Mouse (Mus musculus) lung, adult 18-20 months (tissue): ENCODE data around the gene Ston2.
"Not testable (repeated sequence)": the region's sequence is repeated elsewhere in the genome, so short reads cannot be mapped to it uniquely, and the experiment has no call there.

Source experiments
- DNase-seq, 2 experiments: peaks; one replicate each; pipeline ENCODE4 v3.0.0; 2022; ENCODE audit warnings: mixed read lengths in 2 of 2

Gene Ston2

GRCm38 (mm10) chr12:91748241-91748865 lies 39.8 kb downstream of the Ston2 start:
- DNase-seq, result no peak

GRCm38 (mm10) chr12:91746839-91747238 lies 41.3 kb downstream of the Ston2 start:
- DNase-seq, result not testable (repeated sequence)

- DNase-seq, result peak in 1 of 2 experiments; percentile 33
These were observed 42.4 kb downstream of the Ston2 start for GRCm38 (mm10) chr12:91745758-91746290.

GRCm38 (mm10) chr12:91744091-91744490 lies 44.1 kb downstream of the Ston2 start:
- no peak for DNase-seq

- DNase-seq, result no peak
These were observed 45.3 kb downstream of the Ston2 start for GRCm38 (mm10) chr12:91742916-91743315.

- DNase-seq, result no peak
These were observed 49.8 kb downstream of the Ston2 start for GRCm38 (mm10) chr12:91738381-91738780.

GRCm38 (mm10) chr12:91736221-91736980 lies 51.8 kb downstream of the Ston2 start:
- DNase-seq, result peak in 1 of 2 experiments; percentile 26

- peak; percentile 22 to 47 for DNase-seq
These were observed 53.8 kb downstream of the Ston2 start for GRCm38 (mm10) chr12:91734246-91735027.

GRCm38 (mm10) chr12:91732729-91733448 lies 55.3 kb downstream of the Ston2 start:
- DNase-seq, result no peak

GRCm38 (mm10) chr12:91726202-91726601 lies 62.0 kb downstream of the Ston2 start:
- no peak for DNase-seq

GRCm38 (mm10) chr12:91723912-91724311 lies 64.3 kb downstream of the Ston2 start:
- no peak for DNase-seq

GRCm38 (mm10) chr12:91719134-91719533 lies 69.1 kb downstream of the Ston2 start:
- DNase-seq, result no peak

GRCm38 (mm10) chr12:91715686-91716085 lies 72.5 kb downstream of the Ston2 start:
- no peak for DNase-seq

GRCm38 (mm10) chr12:91713358-91713757 lies 74.8 kb downstream of the Ston2 start:
- DNase-seq, result no peak

- no peak for DNase-seq
These were observed 76.5 kb downstream of the Ston2 start for GRCm38 (mm10) chr12:91711655-91712054.

- no peak for DNase-seq
These were observed 77.3 kb downstream of the Ston2 start for GRCm38 (mm10) chr12:91710876-91711275.

- DNase-seq, result no peak
These were observed 78.6 kb downstream of the Ston2 start for GRCm38 (mm10) chr12:91709634-91710033.

- no peak for DNase-seq
These were observed 79.0 kb downstream of the Ston2 start for GRCm38 (mm10) chr12:91709232-91709631.

GRCm38 (mm10) chr12:91707807-91708206 lies 80.4 kb downstream of the Ston2 start:
- DNase-seq, result no peak

- peak in 1 of 2 experiments; percentile 15 for DNase-seq
These were observed 84.7 kb downstream of the Ston2 start for GRCm38 (mm10) chr12:91703533-91703932.

- DNase-seq, result no peak
These were observed 85.4 kb downstream of the Ston2 start for GRCm38 (mm10) chr12:91702829-91703228.

- DNase-seq, result no peak
These were observed 88.6 kb downstream of the Ston2 start for GRCm38 (mm10) chr12:91699451-91700141.
